Mouse (Mus musculus) intestine, postnatal 0 days (tissue): Measurements from ENCODE around the gene Cwc25. TPM values are rescaled to one million over a fixed set of nuclear protein-coding genes. Genes with fewer than 3 reads are reported as not detected.
"Not testable (repeated sequence)": the region's sequence is repeated elsewhere in the genome, so short reads cannot be mapped to it uniquely, and the experiment has no call there.

ENCODE experiments used
- ATAC-seq: fragments of 200-750 bp; cut with Nextera tagmentation; 2 replicates; pipeline ENCODE4 v1.8.0; 2017; ENCODE audit warnings: mild to moderate bottlenecking, moderate TSS enrichment, moderate library complexity
- H3K27ac ChIP-seq: fragments of 300-500 bp; sonication (generic); 2 replicates; pipeline ENCODE4 v1.5.1; 2014; ENCODE audit warnings: mild to moderate bottlenecking, low read depth, low read length, moderate library complexity
- H3K27me3 ChIP-seq: fragments of 300-500 bp; sonication (generic); replicated peaks from 2 replicates; pipeline ENCODE4 v1.6.1; 2014; ENCODE audit warnings: low read length, mixed read lengths; ENCODE audit not compliant: control insufficient read depth, insufficient read depth
- H3K36me3 ChIP-seq: fragments of 300-500 bp; sonication (generic); 2 replicates; pipeline ENCODE4 v1.6.1; 2014; ENCODE audit warnings: mild to moderate bottlenecking, moderate library complexity; ENCODE audit not compliant: control insufficient read depth, insufficient read depth
- H3K4me1 ChIP-seq: fragments of 300-500 bp; sonication (generic); replicated peaks from 2 replicates; pipeline ENCODE4 v1.6.1; 2014; ENCODE audit warnings: antibody characterized with exemption, low read length, mixed read lengths; ENCODE audit not compliant: control insufficient read depth, insufficient read depth
- H3K4me2 ChIP-seq: fragments of 300-500 bp; sonication (generic); replicated peaks from 2 replicates; pipeline ENCODE4 v1.6.1; 2014; ENCODE audit warnings: low read depth, mild to moderate bottlenecking, moderate library complexity
- H3K4me3 ChIP-seq: fragments of 300-500 bp; sonication (generic); 2 replicates; pipeline ENCODE4 v1.5.1; 2014; ENCODE audit warnings: low read depth, low read length
- H3K9ac ChIP-seq: fragments of 300-500 bp; sonication (generic); 2 replicates; pipeline ENCODE4 v1.6.1; 2014; ENCODE audit warnings: mild to moderate bottlenecking, low read depth, low read length
- H3K9me3 ChIP-seq: fragments of 300-500 bp; sonication (generic); 2 replicates; pipeline ENCODE4 v1.6.1; 2016; ENCODE audit warnings: mixed run types; ENCODE audit not compliant: control insufficient read depth
- CTCF ChIP-seq: sonication (generic); IDR thresholded peaks from 2 replicates; pipeline ENCODE4 v1.5.1; 2016; ENCODE audit warnings: low read depth, mild to moderate bottlenecking, control low read depth, antibody characterized with exemption, moderate library complexity
- WGBS: fragments of 180-500 bp; shearing (Covaris S2); extraction: QIAGEN DNeasy Blood & Tissue Kit; methylation state at CpG from one replicate; pipeline ENCODE4 v1.1.7; 2014; 5-methylcytosine and 5-hydroxymethylcytosine counted together
- polyA plus RNA-seq: library from polyadenylated mRNA; unstranded; fragments of >200 nt; fragmentation: Nextera tagmentation; extraction: Ambion mirVana; gene quantifications from 2 replicates; pipeline ENCODE4 v1.2.1, GENCODE M21; 2015

Cwc25 gene
- polyA plus RNA-seq, 1 experiment from 2014 or later: 8.5 TPM

GRCm38 (mm10) chr11:97711200-97711900, 55.0 kb downstream of the Cwc25 start:
- no peak for ATAC-seq
- no peaks in the 10 kb centered on the region for H3K9me3 ChIP-seq
- H3K4me1 ChIP-seq: no peaks in the 10 kb centered on the region
- H3K9ac ChIP-seq: no peak overlapping the region
- no peak overlapping the region for H3K4me2 ChIP-seq
- H3K36me3 ChIP-seq: peaks cover 36% of the 10 kb centered on the region
- no peaks in the 10 kb centered on the region for H3K27me3 ChIP-seq
- no peak overlapping the region for H3K27ac ChIP-seq
- 70% methylated on average over 13 of the region's 13 CpGs for WGBS
- no peak overlapping the region for H3K4me3 ChIP-seq
- no peak for TF ChIP-seq CTCF

GRCm38 (mm10) chr11:97710067-97710466, 56.3 kb downstream of the Cwc25 start:
- not testable (repeated sequence) for H3K27me3 ChIP-seq, H3K27ac ChIP-seq, H3K4me1 ChIP-seq, H3K4me3 ChIP-seq, H3K9ac ChIP-seq, H3K4me2 ChIP-seq, H3K9me3 ChIP-seq, ATAC-seq
- WGBS: 78% methylated on average over 2 of the region's 2 CpGs
- H3K36me3 ChIP-seq: peaks cover 30% of the 10 kb centered on the region

- Histone ChIP-seq H3K27ac (peak within 1 kb of the TSS; percentile 74), H3K4me3 (peak within 1 kb of the TSS; percentile 77), H3K9me3 (no peaks in the 10 kb centered on the region), H3K9ac (peak within 1 kb of the TSS; percentile 67), H3K4me1 (peaks cover 4% of the 10 kb centered on the region), H3K4me2 (peak within 1 kb of the TSS; percentile 79), H3K27me3 (no peaks in the 10 kb centered on the region), H3K36me3 (peaks cover 8% of the 10 kb centered on the region; the same call in 1 of the 2 replicates)
- 0% methylated on average over 35 of the region's 35 CpGs for WGBS
- peak; percentile 85 for ATAC-seq
- TF ChIP-seq CTCF: no peak
Observed at GRCm38 (mm10) chr11:97703039-97703826, 63.1 kb downstream of the Cwc25 start, which contains the start of gene Psmb3. TSS of gene Psmb3 (plus strand) at chr11:97703399.

- H3K27me3 ChIP-seq: no peaks in the 10 kb centered on the region
- H3K9ac ChIP-seq: peak overlapping the region; percentile 51
- ATAC-seq: peak; percentile 7; the same call in 1 of the 2 replicates
- no peak for TF ChIP-seq CTCF
- under 1% methylated on average over 24 of the region's 24 CpGs for WGBS
- H3K4me2 ChIP-seq: peak overlapping the region; percentile 79
- peaks cover 6% of the 10 kb centered on the region; the same call in 1 of the 2 replicates for H3K36me3 ChIP-seq
- H3K9me3 ChIP-seq: no peaks in the 10 kb centered on the region
- peak overlapping the region; percentile 77 for H3K4me3 ChIP-seq
- H3K4me1 ChIP-seq: peaks cover 6% of the 10 kb centered on the region
- H3K27ac ChIP-seq: peak overlapping the region; percentile 68
Observed at GRCm38 (mm10) chr11:97702393-97702745, 64.0 kb downstream of the Cwc25 start.

GRCm38 (mm10) chr11:97701581-97702392, 64.6 kb downstream of the Cwc25 start:
- WGBS: 53% methylated on average over 15 of the region's 15 CpGs
- no peak for TF ChIP-seq CTCF
- no peak for ATAC-seq

More at GRCm38 (mm10) chr11:97701581-97702392, 64.6 kb downstream of the Cwc25 start:
- Histone ChIP-seq H3K36me3 (peaks cover under 1% of the 10 kb centered on the region; the same call in 1 of the 2 replicates), H3K4me3 (peak overlapping the region; percentile 77; the same call in 1 of the 2 replicates), H3K9ac (no peak overlapping the region), H3K27me3 (no peaks in the 10 kb centered on the region), H3K4me1 (peaks cover 6% of the 10 kb centered on the region), H3K4me2 (peak overlapping the region; percentile 79), H3K27ac (no peak overlapping the region), H3K9me3 (no peaks in the 10 kb centered on the region)
